Mouse (Mus musculus): ENCODE data around the gene Atp2a2. TPM values are rescaled to one million over a fixed set of nuclear protein-coding genes. Genes with fewer than 3 reads are reported as not detected.

The Atp2a2 gene
- polyA plus RNA-seq, 1 experiment, result 1.3 TPM

- Histone ChIP-seq H3K27me3 (ENCODE audit: control insufficient read depth) (no peaks in the 10 kb centered on the region), H3K4me1 (ENCODE audit: control insufficient read depth) (no peaks in the 10 kb centered on the region), H3K4me3 (replicated peaks) (no peak overlapping the region), H3K36me3 (ENCODE audit: control insufficient read depth) (no peaks in the 10 kb centered on the region), H3K9me3 (ENCODE audit: control insufficient read depth, low read length) (no peaks in the 10 kb centered on the region)
- TF ChIP-seq GATA1 (IDR thresholded peaks at IDR 0.05; ENCODE audit: low read length), result no peak
- TF ChIP-seq TAL1 (IDR thresholded peaks at IDR 0.05; ENCODE audit: low read length), result no peak
Observed at GRCm38 (mm10) chr5:122533884-122534283, 31.9 kb upstream of the Atp2a2 start.

GRCm38 (mm10) chr5:122529913-122530604, 28.0 kb upstream of the Atp2a2 start:
- no peak overlapping the region for H3K4me3 ChIP-seq (replicated peaks)
- no peaks in the 10 kb centered on the region for H3K36me3 ChIP-seq (ENCODE audit: control insufficient read depth)
- H3K4me1 ChIP-seq (ENCODE audit: control insufficient read depth), result no peaks in the 10 kb centered on the region
- TF ChIP-seq TAL1 (IDR thresholded peaks at IDR 0.05; ENCODE audit: low read length) (no peak), GATA1 (IDR thresholded peaks at IDR 0.05; ENCODE audit: low read length) (no peak)
- no peaks in the 10 kb centered on the region for H3K9me3 ChIP-seq (ENCODE audit: control insufficient read depth, low read length)
- no peaks in the 10 kb centered on the region for H3K27me3 ChIP-seq (ENCODE audit: control insufficient read depth)

- Histone ChIP-seq H3K4me1 (ENCODE audit: control insufficient read depth) (no peaks in the 10 kb centered on the region), H3K27me3 (ENCODE audit: control insufficient read depth) (no peaks in the 10 kb centered on the region), H3K4me3 (replicated peaks) (no peak overlapping the region), H3K9me3 (ENCODE audit: control insufficient read depth, low read length) (no peaks in the 10 kb centered on the region), H3K36me3 (ENCODE audit: control insufficient read depth) (no peaks in the 10 kb centered on the region)
- TF ChIP-seq GATA1 (IDR thresholded peaks at IDR 0.05; ENCODE audit: low read length) (no peak), TAL1 (IDR thresholded peaks at IDR 0.05; ENCODE audit: low read length) (no peak)
Observed at GRCm38 (mm10) chr5:122529316-122529715, 27.3 kb upstream of the Atp2a2 start.

GRCm38 (mm10) chr5:122528591-122528990, 26.6 kb upstream of the Atp2a2 start:
- TF ChIP-seq TAL1 (IDR thresholded peaks at IDR 0.05; ENCODE audit: low read length), result no peak
- Histone ChIP-seq H3K36me3 (ENCODE audit: control insufficient read depth) (no peaks in the 10 kb centered on the region), H3K4me1 (ENCODE audit: control insufficient read depth) (no peaks in the 10 kb centered on the region), H3K4me3 (replicated peaks) (no peak overlapping the region), H3K27me3 (ENCODE audit: control insufficient read depth) (no peaks in the 10 kb centered on the region), H3K9me3 (ENCODE audit: control insufficient read depth, low read length) (no peaks in the 10 kb centered on the region)

- Histone ChIP-seq H3K27me3 (ENCODE audit: control insufficient read depth) (no peaks in the 10 kb centered on the region), H3K4me1 (ENCODE audit: control insufficient read depth) (no peaks in the 10 kb centered on the region), H3K36me3 (ENCODE audit: control insufficient read depth) (no peaks in the 10 kb centered on the region), H3K9me3 (ENCODE audit: control insufficient read depth, low read length) (no peaks in the 10 kb centered on the region), H3K4me3 (replicated peaks) (no peak overlapping the region)
- TF ChIP-seq GATA1 (IDR thresholded peaks at IDR 0.05; ENCODE audit: low read length), result no peak
- no peak for TF ChIP-seq TAL1 (IDR thresholded peaks at IDR 0.05; ENCODE audit: low read length)
Observed at GRCm38 (mm10) chr5:122527761-122528160, 25.7 kb upstream of the Atp2a2 start.

DNA sequence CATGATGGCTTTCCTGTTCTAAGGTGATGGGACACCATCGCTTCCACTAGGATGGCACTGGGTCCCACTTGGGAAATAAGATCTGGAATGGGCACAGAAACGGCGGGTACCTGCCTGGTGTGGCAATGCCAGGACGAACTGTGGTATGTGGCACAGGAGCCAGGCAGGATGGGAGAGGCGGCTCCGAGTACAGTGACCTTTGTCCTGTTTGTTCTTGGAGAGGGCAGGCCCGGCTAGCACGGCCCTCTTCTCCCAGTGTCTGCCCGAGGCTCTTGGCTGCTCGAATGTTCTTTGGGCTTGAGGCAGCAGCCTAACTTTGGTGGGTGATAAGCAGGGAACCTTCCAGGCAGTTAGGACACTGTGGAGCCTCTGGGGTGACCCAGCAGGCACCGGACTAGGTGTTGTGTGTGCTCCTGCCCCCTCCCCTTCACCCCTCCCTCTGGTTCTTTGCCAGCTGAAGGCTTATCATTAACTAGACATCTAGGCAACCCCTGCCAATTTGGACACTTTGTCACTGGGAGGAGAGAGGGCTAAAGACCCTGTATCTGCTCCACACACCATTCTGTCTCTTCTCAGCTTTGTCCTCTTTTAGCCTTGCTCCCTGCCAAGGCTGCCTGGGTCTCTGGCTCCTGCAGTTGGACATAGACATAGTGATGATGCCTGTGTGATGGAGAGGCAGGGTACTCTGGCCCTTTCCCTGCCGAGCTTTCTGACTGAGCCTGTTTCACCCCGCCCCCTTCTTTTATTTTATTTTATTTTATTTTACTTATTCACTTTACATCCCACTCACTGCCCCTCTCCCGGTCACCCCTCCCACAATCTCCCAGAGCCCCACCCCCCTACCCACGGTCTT, 25.1 kb upstream of the Atp2a2 start:
- Histone ChIP-seq H3K4me3 (replicated peaks) (no peak overlapping the region), H3K27me3 (ENCODE audit: control insufficient read depth) (no peaks in the 10 kb centered on the region), H3K9me3 (ENCODE audit: control insufficient read depth, low read length) (no peaks in the 10 kb centered on the region), H3K4me1 (ENCODE audit: control insufficient read depth) (no peaks in the 10 kb centered on the region), H3K36me3 (ENCODE audit: control insufficient read depth) (no peaks in the 10 kb centered on the region)
- TF ChIP-seq GATA1 (IDR thresholded peaks at IDR 0.05; ENCODE audit: low read length) (no peak), TAL1 (IDR thresholded peaks at IDR 0.05; ENCODE audit: low read length) (no peak)

GRCm38 (mm10) chr5:122526405-122526804, 24.4 kb upstream of the Atp2a2 start:
- no peak overlapping the region for H3K4me3 ChIP-seq (replicated peaks)
- H3K27me3 ChIP-seq (ENCODE audit: control insufficient read depth), result no peaks in the 10 kb centered on the region

GRCm38 (mm10) chr5:122525238-122525931, 23.4 kb upstream of the Atp2a2 start:
- H3K4me1 ChIP-seq (ENCODE audit: control insufficient read depth), result no peaks in the 10 kb centered on the region
- H3K4me3 ChIP-seq (replicated peaks), result no peak overlapping the region
- no peaks in the 10 kb centered on the region for H3K27me3 ChIP-seq (ENCODE audit: control insufficient read depth)
- TF ChIP-seq TAL1 (IDR thresholded peaks at IDR 0.05; ENCODE audit: low read length), result no peak
- TF ChIP-seq GATA1 (IDR thresholded peaks at IDR 0.05; ENCODE audit: low read length), result no peak
- H3K9me3 ChIP-seq (ENCODE audit: control insufficient read depth, low read length), result no peaks in the 10 kb centered on the region
- no peaks in the 10 kb centered on the region for H3K36me3 ChIP-seq (ENCODE audit: control insufficient read depth)

More at GRCm38 (mm10) chr5:122526405-122526804, 24.4 kb upstream of the Atp2a2 start:
- no peaks in the 10 kb centered on the region for H3K9me3 ChIP-seq (ENCODE audit: control insufficient read depth, low read length)
- H3K4me1 ChIP-seq (ENCODE audit: control insufficient read depth), result no peaks in the 10 kb centered on the region
- no peaks in the 10 kb centered on the region for H3K36me3 ChIP-seq (ENCODE audit: control insufficient read depth)
- TF ChIP-seq GATA1 (IDR thresholded peaks at IDR 0.05; ENCODE audit: low read length), result no peak
- TF ChIP-seq TAL1 (IDR thresholded peaks at IDR 0.05; ENCODE audit: low read length), result no peak

- Histone ChIP-seq H3K36me3 (ENCODE audit: control insufficient read depth) (no peaks in the 10 kb centered on the region), H3K27me3 (ENCODE audit: control insufficient read depth) (no peaks in the 10 kb centered on the region), H3K4me3 (replicated peaks) (no peak overlapping the region), H3K9me3 (ENCODE audit: control insufficient read depth, low read length) (no peaks in the 10 kb centered on the region), H3K4me1 (ENCODE audit: control insufficient read depth) (no peaks in the 10 kb centered on the region)
- TF ChIP-seq GATA1 (IDR thresholded peaks at IDR 0.05; ENCODE audit: low read length) (no peak), TAL1 (IDR thresholded peaks at IDR 0.05; ENCODE audit: low read length) (no peak)
Observed at GRCm38 (mm10) chr5:122524854-122525237, 22.8 kb upstream of the Atp2a2 start.
